Mouse (Mus musculus): ENCODE results near the gene Ndnf.

Ndnf gene

GRCm38 (mm10) chr6:65758214-65758613 lies 86.8 kb downstream of the Ndnf start:
- no peak for DNase-seq

DNA sequence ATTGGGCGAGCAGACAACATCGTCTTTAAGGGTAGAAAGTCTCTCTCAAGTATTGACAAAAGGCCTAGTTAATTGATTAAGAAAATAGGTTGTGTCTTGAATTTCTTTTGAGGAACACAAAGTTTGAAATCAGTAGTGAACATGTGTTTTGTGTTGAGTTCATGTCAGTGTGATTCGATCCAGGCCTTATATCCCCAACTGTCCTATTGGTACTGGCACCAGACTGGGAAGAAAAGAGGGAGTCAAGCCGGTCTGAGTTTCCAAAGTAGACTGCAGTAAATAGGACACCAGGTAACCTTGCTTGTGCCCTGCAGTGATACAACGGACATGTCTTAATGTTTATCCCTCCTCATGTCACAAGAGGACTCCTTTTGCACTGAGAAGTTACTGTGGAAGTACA lies 87.8 kb downstream of the Ndnf start:
- DNase-seq, result no peak

DNA sequence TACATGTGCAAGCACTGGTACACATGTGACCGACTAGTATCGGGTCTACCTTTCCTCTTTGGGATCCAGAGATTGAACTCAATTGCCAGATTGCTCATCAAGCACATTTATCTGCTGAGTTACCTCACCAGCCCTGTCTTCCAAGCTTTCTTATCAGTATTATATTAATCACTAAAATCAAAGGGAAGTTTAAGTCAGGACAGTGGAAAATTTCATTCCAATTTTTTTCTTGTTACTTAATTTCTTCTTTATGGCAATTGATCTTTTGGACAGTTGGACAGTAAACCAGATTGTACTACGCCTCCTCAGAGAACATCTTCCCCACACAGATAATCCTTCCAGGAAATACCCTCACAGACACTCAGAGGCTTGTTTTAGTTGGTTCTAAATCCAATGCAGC lies 88.7 kb downstream of the Ndnf start:
- DNase-seq, result no peak
